Mouse (Mus musculus) forebrain, postnatal 0 days (tissue): ENCODE data around the gene Ets2. TPM values are rescaled to one million over a fixed set of nuclear protein-coding genes. Genes with fewer than 3 reads are reported as not detected.

Experiments
- ATAC-seq: fragments of 200-750 bp; cut with Nextera tagmentation; 2 replicates; pipeline ENCODE4 v1.8.0; 2017; ENCODE audit warnings: mild to moderate bottlenecking, moderate library complexity
- DNase-seq: peaks from one replicate; pipeline ENCODE4 v3.0.0-alpha.2; 2015
- H3K27ac ChIP-seq: fragments of 300-500 bp; sonication (generic); 2 replicates; pipeline ENCODE4 v1.5.1; 2014; ENCODE audit warnings: low read depth, mild to moderate bottlenecking, antibody characterized with exemption, low read length, moderate library complexity, mixed read lengths
- H3K27me3 ChIP-seq: fragments of 300-500 bp; sonication (generic); 2 replicates; pipeline ENCODE4 v1.6.1; 2014; ENCODE audit warnings: mild to moderate bottlenecking, low read length, mixed read lengths; ENCODE audit not compliant: insufficient read depth
- H3K36me3 ChIP-seq: fragments of 300-500 bp; sonication (generic); 2 replicates; pipeline ENCODE4 v1.6.1; 2014; ENCODE audit warnings: mild to moderate bottlenecking, moderate library complexity; ENCODE audit not compliant: insufficient read depth
- H3K4me1 ChIP-seq: fragments of 300-500 bp; sonication (generic); 2 replicates; pipeline ENCODE4 v1.6.1; 2014; ENCODE audit warnings: antibody characterized with exemption; ENCODE audit not compliant: insufficient read depth
- H3K4me2 ChIP-seq: fragments of 300-500 bp; sonication (generic); 2 replicates; pipeline ENCODE4 v1.6.1; 2014; ENCODE audit warnings: low read depth, mild to moderate bottlenecking, moderate library complexity
- H3K4me3 ChIP-seq: fragments of 300-500 bp; sonication (generic); 2 replicates; pipeline ENCODE4 v1.5.1; 2014; ENCODE audit warnings: low read depth, low read length, mixed read lengths
- H3K9ac ChIP-seq: fragments of 300-500 bp; sonication (generic); 2 replicates; pipeline ENCODE4 v1.6.1; 2014; ENCODE audit warnings: mild to moderate bottlenecking
- H3K9me3 ChIP-seq: fragments of 300-500 bp; sonication (generic); 2 replicates; pipeline ENCODE4 v1.6.1; 2016; ENCODE audit warnings: low read length
- CTCF ChIP-seq: sonication (generic); IDR thresholded peaks from 2 replicates; pipeline ENCODE4 v1.5.1; 2016; ENCODE audit warnings: antibody characterized with exemption, control low read depth, low read depth
- WGBS: fragments of 180-500 bp; shearing (Covaris S2); extraction: QIAGEN DNeasy Blood & Tissue Kit; methylation state at CpG from one replicate; pipeline ENCODE4 v1.1.7; 2014; 5-methylcytosine and 5-hydroxymethylcytosine counted together
- polyA plus RNA-seq: library from polyadenylated mRNA; unstranded; fragments of >200 nt; fragmentation: Nextera tagmentation; extraction: Ambion mirVana; gene quantifications from 2 replicates; pipeline ENCODE4 v1.2.1, GENCODE M21; 2015
- total RNA-seq: library from RNA; depleted of rRNA; stranded (reverse); fragments of >200 nt; gene quantifications from 2 replicates; pipeline ENCODE4 v1.2.3, GENCODE M21; 2014

Ets2 gene
- total and polyA plus RNA-seq, 2 experiments from 2014 or later, result 18.2 to 27.4 TPM

DNA sequence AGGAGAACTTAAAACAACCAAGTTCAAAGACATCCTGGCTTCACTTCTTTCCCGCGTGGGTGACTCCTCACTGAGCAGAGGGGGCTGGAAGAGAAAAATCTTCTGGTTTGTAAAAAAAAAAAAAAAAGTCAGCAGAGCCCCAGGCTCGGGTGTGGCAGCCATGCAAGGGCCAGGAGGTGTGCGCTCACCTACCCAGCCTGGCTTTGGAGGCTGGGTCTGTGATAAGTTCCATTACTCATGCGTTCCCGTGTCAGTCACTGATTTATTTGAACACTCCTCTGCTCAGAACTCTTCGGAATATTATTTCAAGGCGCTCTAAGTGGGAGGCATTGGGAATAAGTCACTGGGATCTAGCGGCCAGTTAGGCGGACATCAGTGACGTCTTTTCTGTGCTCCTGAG is 26.7 kb upstream of the Ets2 start:
- no peaks in the 10 kb centered on the region for H3K27me3 ChIP-seq
- no peak overlapping the region for H3K9ac ChIP-seq
- no peaks in the 10 kb centered on the region for H3K36me3 ChIP-seq
- DNase-seq (no peak), ATAC-seq (no peak)
- 77% methylated on average over 11 of the region's 11 CpGs for WGBS
- H3K27ac ChIP-seq, result no peak overlapping the region
- H3K4me3 ChIP-seq, result no peak overlapping the region
- no peak for TF ChIP-seq CTCF
- no peak overlapping the region for H3K4me2 ChIP-seq
- no peaks in the 10 kb centered on the region for H3K9me3 ChIP-seq
- H3K4me1 ChIP-seq, result no peaks in the 10 kb centered on the region

DNA sequence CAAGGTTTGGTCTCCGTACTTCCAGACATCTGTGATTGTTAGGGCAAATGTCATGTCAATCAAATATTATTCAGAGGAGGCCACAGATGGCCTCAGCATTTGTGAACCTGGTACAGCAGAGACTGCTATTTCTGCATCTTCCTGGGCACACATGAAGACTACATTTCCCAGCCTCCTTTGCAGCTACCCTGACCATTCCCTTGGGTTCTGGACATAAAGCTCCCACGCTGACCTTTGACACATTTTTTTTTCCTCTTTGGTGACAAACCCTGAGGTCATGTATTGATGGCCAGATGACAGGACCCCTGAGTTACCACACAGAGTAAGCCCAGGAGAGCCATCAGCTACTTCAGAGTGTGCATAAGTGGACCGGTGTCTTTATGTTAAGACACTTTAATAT is 25.2 kb upstream of the Ets2 start:
- WGBS, result 87% methylated on average over 3 of the region's 3 CpGs
- H3K4me3 ChIP-seq, result no peak overlapping the region
- ATAC-seq, result no peak

DNA sequence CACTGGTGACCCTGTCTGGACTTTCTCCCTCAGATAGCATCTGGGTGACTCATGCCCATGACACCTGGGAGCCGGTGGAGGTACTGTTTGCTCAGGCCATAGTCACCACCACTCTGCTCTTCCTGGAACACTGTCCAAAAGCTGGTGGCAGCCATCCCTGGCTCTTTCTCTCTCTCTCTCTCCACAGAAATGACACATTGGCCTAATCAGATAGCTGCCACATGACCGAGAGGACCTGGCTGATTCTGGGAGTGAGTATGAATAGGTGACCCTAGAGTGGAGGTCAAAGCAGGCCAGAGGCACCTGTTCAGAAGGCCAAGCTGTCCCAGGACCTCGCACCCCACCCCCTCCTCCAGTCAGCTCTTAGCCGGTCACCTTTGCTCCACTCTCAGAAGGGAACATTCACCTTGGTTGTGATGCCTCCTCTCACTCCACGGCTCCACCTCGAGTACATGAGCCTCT is 19.4 kb upstream of the Ets2 start:
- ATAC-seq (no peak), DNase-seq (no peak)
- Histone ChIP-seq H3K4me1 (no peaks in the 10 kb centered on the region), H3K27me3 (no peaks in the 10 kb centered on the region), H3K9ac (no peak overlapping the region), H3K9me3 (no peaks in the 10 kb centered on the region), H3K27ac (no peak overlapping the region), H3K4me2 (no peak overlapping the region), H3K4me3 (no peak overlapping the region), H3K36me3 (no peaks in the 10 kb centered on the region)
- no peak for TF ChIP-seq CTCF
- 87% methylated on average over 6 of the region's 6 CpGs for WGBS

More for the DNA sequence above, 25.2 kb upstream of the Ets2 start:
- no peak for DNase-seq
- Histone ChIP-seq H3K27me3 (no peaks in the 10 kb centered on the region), H3K36me3 (no peaks in the 10 kb centered on the region), H3K9ac (no peak overlapping the region), H3K4me2 (no peak overlapping the region), H3K9me3 (no peaks in the 10 kb centered on the region), H3K27ac (no peak overlapping the region), H3K4me1 (no peaks in the 10 kb centered on the region)
- TF ChIP-seq CTCF, result no peak

GRCm38 (mm10) chr16:95685807-95686206 is 16.1 kb upstream of the Ets2 start:
- no peak for TF ChIP-seq CTCF
- 63% methylated on average over 2 of the region's 2 CpGs for WGBS
- no peaks in the 10 kb centered on the region for H3K27me3 ChIP-seq
- no peak overlapping the region for H3K4me2 ChIP-seq
- DNase-seq (no peak), ATAC-seq (no peak)
- no peaks in the 10 kb centered on the region for H3K9me3 ChIP-seq
- no peaks in the 10 kb centered on the region for H3K4me1 ChIP-seq
- H3K9ac ChIP-seq, result no peak overlapping the region
- no peaks in the 10 kb centered on the region for H3K36me3 ChIP-seq
- H3K27ac ChIP-seq, result no peak overlapping the region
- no peak overlapping the region for H3K4me3 ChIP-seq

- ATAC-seq (no peak), DNase-seq (no peak)
- Histone ChIP-seq H3K9me3 (no peaks in the 10 kb centered on the region), H3K4me3 (no peak overlapping the region), H3K4me1 (no peaks in the 10 kb centered on the region), H3K36me3 (no peaks in the 10 kb centered on the region), H3K27ac (no peak overlapping the region), H3K9ac (no peak overlapping the region), H3K27me3 (no peaks in the 10 kb centered on the region), H3K4me2 (no peak overlapping the region)
- no peak for TF ChIP-seq CTCF
- WGBS, result 69% methylated on average over 6 of the region's 6 CpGs
Measured at GRCm38 (mm10) chr16:95686246-95686645, 15.6 kb upstream of the Ets2 start.

- 91% methylated on average over 8 of the region's 8 CpGs for WGBS
- H3K9ac ChIP-seq, result no peak overlapping the region
- ATAC-seq (no peak), DNase-seq (no peak)
- H3K27ac ChIP-seq, result no peak overlapping the region
- no peaks in the 10 kb centered on the region for H3K4me1 ChIP-seq
- no peaks in the 10 kb centered on the region for H3K9me3 ChIP-seq
- H3K4me3 ChIP-seq, result no peak overlapping the region
- no peaks in the 10 kb centered on the region for H3K27me3 ChIP-seq
- no peak overlapping the region for H3K4me2 ChIP-seq
- H3K36me3 ChIP-seq, result no peaks in the 10 kb centered on the region
- no peak for TF ChIP-seq CTCF
Measured at GRCm38 (mm10) chr16:95686901-95687300, 15.0 kb upstream of the Ets2 start.

DNA sequence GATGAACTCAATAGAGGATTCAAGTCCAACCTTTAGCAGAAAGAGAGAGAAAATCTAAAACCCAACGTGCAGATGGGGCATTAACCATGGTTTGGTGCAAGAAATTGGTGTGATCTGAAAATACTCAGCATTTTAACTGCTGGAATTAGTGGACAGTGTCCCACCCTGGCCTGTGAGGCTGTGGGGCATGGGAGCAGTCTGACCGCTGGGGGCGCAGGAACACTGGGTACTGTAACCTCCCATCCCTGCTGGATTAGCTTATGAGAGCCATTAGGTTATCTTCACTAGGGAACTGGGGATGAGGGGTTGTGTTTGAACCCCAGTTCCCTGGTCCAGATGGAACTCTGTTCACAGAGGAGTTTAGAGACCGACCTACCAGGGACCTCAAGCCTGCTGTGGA is 13.9 kb upstream of the Ets2 start:
- Histone ChIP-seq H3K4me3 (no peak overlapping the region), H3K27me3 (no peaks in the 10 kb centered on the region), H3K4me1 (no peaks in the 10 kb centered on the region), H3K36me3 (no peaks in the 10 kb centered on the region), H3K9ac (no peak overlapping the region), H3K27ac (no peak overlapping the region), H3K9me3 (no peaks in the 10 kb centered on the region), H3K4me2 (no peak overlapping the region)
- no peak for DNase-seq
- no peak for TF ChIP-seq CTCF
- 79% methylated on average over 4 of the region's 4 CpGs for WGBS
- ATAC-seq, result no peak

- WGBS, result 26% methylated on average over 6 of the region's 6 CpGs
- peak; percentile 84 for ATAC-seq
- no peak overlapping the region for H3K4me2 ChIP-seq
- no peaks in the 10 kb centered on the region for H3K9me3 ChIP-seq
- H3K27ac ChIP-seq, result peak overlapping the region; percentile 5; the same call in 1 of the 2 replicates
- no peak for TF ChIP-seq CTCF
- H3K9ac ChIP-seq, result no peak overlapping the region
- DNase-seq, result peak; percentile 55
- 0 out of 2 replicates have a peak, but pooled peaks cover 1% of the 10 kb centered on the region for H3K4me1 ChIP-seq
- no peaks in the 10 kb centered on the region for H3K27me3 ChIP-seq
- H3K36me3 ChIP-seq, result no peaks in the 10 kb centered on the region
- no peak overlapping the region for H3K4me3 ChIP-seq
Measured at GRCm38 (mm10) chr16:95696599-95696998, 5.3 kb upstream of the Ets2 start.
